Mouse (Mus musculus) intestine, embryonic 16.5 days (tissue): ENCODE data around the gene Fam69a. TPM values are rescaled to one million over a fixed set of nuclear protein-coding genes. Genes with fewer than 3 reads are reported as not detected.
"Not testable (repeated sequence)": the region's sequence is repeated elsewhere in the genome, so short reads cannot be mapped to it uniquely, and the experiment has no call there.

Source experiments
- ATAC-seq: fragments of 200-750 bp; cut with Nextera tagmentation; 2 replicates; pipeline ENCODE4 v1.8.0; 2017; ENCODE audit warnings: moderate TSS enrichment, moderate library complexity
- H3K27ac ChIP-seq: fragments of 300-500 bp; sonication (generic); 2 replicates; pipeline ENCODE4 v1.5.1; 2014; ENCODE audit warnings: mild to moderate bottlenecking, low read length
- H3K27me3 ChIP-seq: fragments of 300-500 bp; sonication (generic); replicated peaks from 2 replicates; pipeline ENCODE4 v1.6.1; 2014; ENCODE audit warnings: low read length, control low read depth, mixed read lengths; ENCODE audit not compliant: control insufficient read depth, insufficient read depth
- H3K36me3 ChIP-seq: fragments of 300-500 bp; sonication (generic); 2 replicates; pipeline ENCODE4 v1.6.1; 2014; ENCODE audit warnings: low read length, control low read depth; ENCODE audit not compliant: control insufficient read depth, insufficient read depth
- H3K4me1 ChIP-seq: fragments of 300-500 bp; sonication (generic); 2 replicates; pipeline ENCODE4 v1.6.1; 2014; ENCODE audit warnings: low read length, control low read depth, mixed read lengths; ENCODE audit not compliant: control insufficient read depth, insufficient read depth
- H3K4me2 ChIP-seq: fragments of 300-500 bp; sonication (generic); 2 replicates; pipeline ENCODE4 v1.6.1; 2014; ENCODE audit warnings: low read depth, low read length, control low read depth
- H3K4me3 ChIP-seq: fragments of 300-500 bp; sonication (generic); 2 replicates; pipeline ENCODE4 v1.5.1; 2014; ENCODE audit warnings: mild to moderate bottlenecking, low read length
- H3K9ac ChIP-seq: fragments of 300-500 bp; sonication (generic); 2 replicates; pipeline ENCODE4 v1.6.1; 2014; ENCODE audit warnings: low read depth, low read length
- H3K9me3 ChIP-seq: fragments of 300-500 bp; sonication (generic); 2 replicates; pipeline ENCODE4 v1.6.1; 2016; ENCODE audit warnings: low read length, control low read depth; ENCODE audit not compliant: control insufficient read depth
- WGBS: fragments of 180-500 bp; shearing (Covaris S2); extraction: QIAGEN DNeasy Blood & Tissue Kit; methylation state at CpG from one replicate; pipeline ENCODE4 v1.1.7; 2014; 5-methylcytosine and 5-hydroxymethylcytosine counted together
- polyA plus RNA-seq: library from polyadenylated mRNA; unstranded; fragments of >200 nt; fragmentation: Nextera tagmentation; extraction: Ambion mirVana; gene quantifications from 2 replicates; pipeline ENCODE4 v1.2.1, GENCODE M21; 2015

The Fam69a gene
- polyA plus RNA-seq = 17.8 and 17.9 TPM in 2 replicates

- under 1% methylated on average over 83 of the region's 91 CpGs for WGBS
- Histone ChIP-seq H3K9ac (peak within 1 kb of the TSS; percentile 82), H3K27ac (peak within 1 kb of the TSS; percentile 82), H3K27me3 (no peaks in the 10 kb centered on the region), H3K4me3 (peak within 1 kb of the TSS; percentile 87), H3K9me3 (no peaks in the 10 kb centered on the region), H3K4me2 (peak within 1 kb of the TSS; percentile 94), H3K36me3 (no peaks in the 10 kb centered on the region), H3K4me1 (no peaks in the 10 kb centered on the region)
- ATAC-seq = peak; percentile 96
Measured at GRCm38 (mm10) chr5:107986967-107987834, at the start of gene Fam69a. Gene Fam69a, minus strand, starts transcription at chr5:107987085.

DNA sequence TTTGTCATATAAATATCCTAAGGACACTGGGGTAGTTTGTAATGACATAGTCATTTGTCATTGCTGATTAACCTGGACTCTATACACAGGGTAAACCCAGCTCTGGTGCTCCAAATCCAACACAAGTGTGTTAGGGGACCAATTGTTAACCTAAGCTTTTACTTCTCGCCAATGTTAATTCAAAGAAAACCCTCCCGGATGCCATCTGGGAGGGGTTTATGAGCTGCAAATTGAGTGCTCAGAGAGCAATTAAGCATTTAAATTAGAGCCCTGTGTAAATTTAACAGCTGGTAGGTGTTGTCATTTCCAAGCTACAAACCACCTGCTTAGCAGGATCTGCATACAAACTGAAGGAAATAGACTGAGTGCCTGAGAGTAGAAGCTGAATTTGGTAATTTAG is 48.6 kb upstream of the Fam69a start:
- H3K4me2 ChIP-seq = no peak overlapping the region
- no peak overlapping the region for H3K27ac ChIP-seq
- WGBS = 23% methylated on average over 2 of the region's 2 CpGs
- no peak for ATAC-seq
- no peaks in the 10 kb centered on the region for H3K4me1 ChIP-seq
- H3K4me3 ChIP-seq = no peak overlapping the region
- H3K9me3 ChIP-seq = no peaks in the 10 kb centered on the region
- H3K36me3 ChIP-seq = no peaks in the 10 kb centered on the region
- no peak overlapping the region for H3K9ac ChIP-seq
- H3K27me3 ChIP-seq = no peaks in the 10 kb centered on the region

DNA sequence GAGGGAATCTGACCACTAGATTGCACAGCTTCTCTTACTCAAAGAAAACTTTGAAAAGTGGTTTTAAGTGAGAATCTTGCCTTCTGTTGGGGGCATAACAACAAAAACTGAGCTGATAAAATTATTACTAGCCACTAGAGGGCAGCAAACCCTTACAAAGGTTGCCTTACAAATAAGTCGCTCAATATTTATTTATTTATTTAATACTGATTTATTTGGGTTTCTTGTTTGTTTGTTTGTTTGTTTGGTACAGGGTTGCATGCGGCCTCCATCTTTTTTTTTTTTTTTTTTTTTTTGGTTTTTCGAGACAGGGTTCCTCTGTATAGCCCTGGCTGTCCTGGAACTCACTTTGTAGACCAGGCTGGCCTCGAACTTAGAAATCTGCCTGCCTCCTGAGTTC is 47.3 kb upstream of the Fam69a start:
- Histone ChIP-seq H3K9ac (no peak overlapping the region), H3K27ac (no peak overlapping the region), H3K4me3 (no peak overlapping the region), H3K36me3 (no peaks in the 10 kb centered on the region), H3K9me3 (no peaks in the 10 kb centered on the region), H3K4me2 (no peak overlapping the region), H3K27me3 (no peaks in the 10 kb centered on the region), H3K4me1 (no peaks in the 10 kb centered on the region)
- no peak for ATAC-seq
- WGBS = 33% methylated on average over 4 of the region's 4 CpGs

GRCm38 (mm10) chr5:108031267-108031666 is 44.4 kb upstream of the Fam69a start:
- Histone ChIP-seq H3K4me1 (no peaks in the 10 kb centered on the region), H3K36me3 (no peaks in the 10 kb centered on the region), H3K4me2 (no peak overlapping the region), H3K27ac (no peak overlapping the region), H3K27me3 (no peaks in the 10 kb centered on the region), H3K4me3 (no peak overlapping the region), H3K9ac (no peak overlapping the region), H3K9me3 (no peaks in the 10 kb centered on the region)
- ATAC-seq = no peak
- WGBS = 84% methylated on average over 4 of the region's 4 CpGs

DNA sequence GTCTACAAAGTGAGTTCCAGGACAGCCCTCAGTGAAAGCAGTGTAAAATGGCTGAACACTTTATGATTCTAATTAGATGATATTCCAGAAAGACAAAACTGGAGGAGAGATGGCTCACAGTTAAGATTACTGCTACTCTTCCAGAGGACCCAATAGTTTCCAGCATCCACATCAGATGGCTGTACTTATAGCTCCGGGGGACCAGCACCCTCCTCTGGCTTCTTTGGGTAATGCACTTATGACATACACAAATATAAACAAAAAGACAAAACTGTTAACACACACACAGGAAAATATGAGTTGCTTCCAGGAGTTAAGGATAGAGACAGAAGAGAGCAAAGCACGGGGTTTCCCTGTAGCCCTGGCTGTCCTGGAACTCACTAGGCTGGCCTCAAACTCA is 43.1 kb upstream of the Fam69a start:
- H3K4me3 ChIP-seq = no peak overlapping the region
- H3K36me3 ChIP-seq = no peaks in the 10 kb centered on the region
- H3K27ac ChIP-seq = no peak overlapping the region

GRCm38 (mm10) chr5:108028797-108029536 is 42.1 kb upstream of the Fam69a start:
- not testable (repeated sequence) for H3K4me1 ChIP-seq, H3K9me3 ChIP-seq, ATAC-seq, H3K4me2 ChIP-seq, H3K27me3 ChIP-seq, H3K36me3 ChIP-seq, H3K9ac ChIP-seq, H3K27ac ChIP-seq, H3K4me3 ChIP-seq
- 91% methylated on average over 7 of the region's 7 CpGs for WGBS

More for the DNA sequence above, 43.1 kb upstream of the Fam69a start:
- no peak overlapping the region for H3K9ac ChIP-seq
- no peaks in the 10 kb centered on the region for H3K9me3 ChIP-seq
- H3K27me3 ChIP-seq = no peaks in the 10 kb centered on the region
- no peak for ATAC-seq
- 70% methylated on average over 2 of the region's 2 CpGs for WGBS
- H3K4me2 ChIP-seq = no peak overlapping the region
- no peaks in the 10 kb centered on the region for H3K4me1 ChIP-seq

DNA sequence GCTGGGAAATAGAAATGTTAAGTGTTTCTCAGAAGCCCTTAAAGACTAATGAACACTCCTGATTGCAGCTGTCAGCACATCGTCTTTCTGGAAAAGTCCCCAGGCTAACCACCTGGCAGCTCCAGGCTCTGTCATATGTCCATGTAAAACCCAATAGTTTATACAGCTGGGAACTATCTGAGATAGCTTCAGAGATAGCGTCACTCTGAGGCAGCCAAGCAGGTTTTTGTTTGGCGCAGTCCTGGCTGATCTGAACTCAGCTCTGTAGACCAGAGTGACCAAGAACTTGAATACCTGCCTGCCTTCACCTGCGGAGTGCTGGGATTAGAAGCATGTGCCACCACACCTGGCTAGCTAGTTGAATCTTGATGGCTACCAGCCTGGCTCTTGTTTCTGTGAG is 41.3 kb upstream of the Fam69a start:
- Histone ChIP-seq H3K9me3 (no peaks in the 10 kb centered on the region), H3K4me1 (no peaks in the 10 kb centered on the region), H3K9ac (no peak overlapping the region), H3K4me2 (no peak overlapping the region), H3K27ac (no peak overlapping the region), H3K36me3 (no peaks in the 10 kb centered on the region), H3K4me3 (no peak overlapping the region), H3K27me3 (no peaks in the 10 kb centered on the region)
- ATAC-seq = no peak
- 92% methylated on average over 4 of the region's 4 CpGs for WGBS

DNA sequence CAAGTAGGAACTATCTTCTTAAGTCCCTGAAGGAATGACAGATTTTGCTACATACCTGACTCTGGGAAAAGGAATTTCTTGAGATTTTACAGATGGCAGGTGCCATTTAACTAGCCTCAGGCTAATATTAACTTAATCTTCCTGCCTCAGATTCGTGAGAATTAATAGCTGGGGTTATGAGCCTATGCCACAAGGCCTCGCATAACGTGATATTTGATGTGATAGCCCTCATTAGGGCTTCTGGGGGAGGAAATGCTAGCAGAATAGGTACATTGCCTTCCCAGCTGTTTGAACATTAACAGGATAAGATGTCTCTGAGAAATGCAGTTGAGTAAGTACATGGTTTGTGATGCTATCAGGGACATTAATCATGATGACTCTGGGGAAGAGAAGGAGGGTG is 34.5 kb upstream of the Fam69a start:
- Histone ChIP-seq H3K9ac (no peak overlapping the region), H3K4me3 (no peak overlapping the region), H3K36me3 (no peaks in the 10 kb centered on the region), H3K4me2 (no peak overlapping the region), H3K4me1 (no peaks in the 10 kb centered on the region), H3K27me3 (no peaks in the 10 kb centered on the region), H3K27ac (no peak overlapping the region), H3K9me3 (no peaks in the 10 kb centered on the region)
- WGBS = 57% methylated on average over 3 of the region's 3 CpGs
- no peak for ATAC-seq

- no peak overlapping the region for H3K4me3 ChIP-seq
- ATAC-seq = no peak
- no peak overlapping the region for H3K9ac ChIP-seq
- H3K4me2 ChIP-seq = no peak overlapping the region
- no peak overlapping the region for H3K27ac ChIP-seq
- H3K9me3 ChIP-seq = no peaks in the 10 kb centered on the region
- 28% methylated on average over 2 of the region's 2 CpGs for WGBS
- no peaks in the 10 kb centered on the region for H3K27me3 ChIP-seq
- no peaks in the 10 kb centered on the region for H3K36me3 ChIP-seq
- no peaks in the 10 kb centered on the region for H3K4me1 ChIP-seq
Measured at GRCm38 (mm10) chr5:108019367-108019766, 32.5 kb upstream of the Fam69a start.
